ENCODE assay signal across 8 mouse cellular contexts in the genomic region with DNA sequence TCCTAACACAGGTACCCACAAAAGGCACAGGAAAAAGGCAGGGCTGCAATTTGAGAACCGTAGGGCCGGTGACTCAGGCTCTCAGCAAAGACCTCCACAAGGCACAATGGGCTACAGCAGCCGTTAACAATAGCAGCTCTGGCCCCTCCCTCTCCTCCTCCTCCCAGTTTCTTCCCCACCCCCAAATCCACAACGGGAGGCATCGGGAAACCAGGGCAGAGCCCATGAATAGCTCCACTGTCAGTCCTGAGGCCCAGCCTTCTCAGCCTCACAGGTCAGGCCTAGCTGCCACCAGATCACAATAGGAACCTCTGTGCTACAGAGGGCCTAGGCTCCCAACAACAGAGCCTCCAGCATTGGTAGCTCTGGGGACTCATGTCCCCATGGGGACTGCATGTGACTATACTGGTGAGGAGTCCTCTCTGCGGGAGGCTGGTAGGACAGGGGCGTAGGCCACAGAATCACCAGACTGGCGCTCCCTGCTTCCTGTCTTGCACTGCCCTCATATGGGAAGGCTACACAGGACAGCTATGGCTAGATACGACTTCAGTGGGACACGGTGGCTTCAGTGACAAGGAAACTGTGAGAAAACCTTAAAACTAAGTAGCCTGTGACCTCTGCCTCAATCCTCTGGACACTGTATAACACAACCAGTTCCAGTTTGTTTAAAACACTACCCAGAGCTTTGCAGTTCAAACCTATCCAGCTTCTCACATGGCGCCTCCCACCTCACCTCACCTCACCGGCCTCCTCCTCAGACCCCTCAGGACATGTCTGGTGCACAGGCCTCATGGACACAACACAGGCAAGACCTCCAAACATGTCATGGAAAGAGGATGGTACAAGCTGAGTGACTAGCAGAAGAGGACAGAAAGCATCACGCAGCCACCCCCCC. TPM values are rescaled to one million over a fixed set of nuclear protein-coding genes. Genes with fewer than 3 reads are reported as not detected.
A peak's percentile ranks its signal among the peaks of the same experiment; 100 is the strongest.
DNase-seq lines count a peak whose midpoint lies in the region; ATAC-seq and TF ChIP-seq lines count a peak whose summit lies in the region.

No protein-coding gene starts in this region.

- H3K4me3 ChIP-seq in heart, embryonic 12.5 days, result no peak overlapping the region
- no peak overlapping the region for H3K4me3 ChIP-seq in lung, adult 2 months (replicated peaks; ENCODE audit: extremely low read depth, low read depth, low read length)
- H3K4me3 ChIP-seq in neural tube, embryonic 13.5 days, result peak overlapping the region; percentile 5; the same call in 1 of the 2 replicates

- WGBS in heart, embryonic 12.5 days, result 29% methylated on average over 13 of the region's 13 CpGs
- 29% methylated on average over 13 of the region's 13 CpGs for WGBS in lung, adult 2 months
- 19% methylated on average over 13 of the region's 13 CpGs for WGBS in neural tube, embryonic 13.5 days

- H3K27ac ChIP-seq in heart, embryonic 12.5 days (ENCODE audit: poor library complexity, severe bottlenecking), result peak overlapping the region; percentile 80
- H3K27ac ChIP-seq in neural tube, embryonic 13.5 days (replicated peaks), result peak overlapping the region; percentile 98

- peaks cover 71% of the 10 kb centered on the region for H3K4me1 ChIP-seq in heart, embryonic 12.5 days (replicated peaks)
- peaks cover 51% of the 10 kb centered on the region for H3K4me1 ChIP-seq in lung, adult 2 months (ENCODE audit: control insufficient read depth, insufficient read depth, low read length)
- peaks cover 91% of the 10 kb centered on the region for H3K4me1 ChIP-seq in neural tube, embryonic 13.5 days (replicated peaks)

- H3K9me3 ChIP-seq in heart, embryonic 12.5 days (replicated peaks), result no peaks in the 10 kb centered on the region
- H3K9me3 ChIP-seq in neural tube, embryonic 13.5 days, result no peaks in the 10 kb centered on the region

- peak; percentile 48; the same call in 1 of the 2 replicates for TF ChIP-seq POLR2A in lung, adult 2 months (IDR thresholded peaks at IDR 0.05; ENCODE audit: borderline replicate concordance, extremely low read depth, low read depth, low read length)

- peak; percentile 33; the same call in 1 of the 2 replicates for TF ChIP-seq CTCF in lung, adult 2 months (IDR thresholded peaks at IDR 0.05; ENCODE audit: insufficient read depth, low read length)

- peak overlapping the region; percentile 54 for H3K9ac ChIP-seq in heart, embryonic 12.5 days
- H3K9ac ChIP-seq in neural tube, embryonic 13.5 days, result peak overlapping the region; percentile 70

- peak overlapping the region; percentile 35 for H3K4me2 ChIP-seq in heart, embryonic 12.5 days
- H3K4me2 ChIP-seq in neural tube, embryonic 13.5 days, result peak overlapping the region; percentile 48

- no peaks in the 10 kb centered on the region for H3K36me3 ChIP-seq in heart, embryonic 12.5 days
- no peaks in the 10 kb centered on the region for H3K36me3 ChIP-seq in neural tube, embryonic 13.5 days

- peak; percentile 47 for DNase-seq in thymus, postnatal 4 days
- no peak for DNase-seq in thymus, postnatal 10 days (ENCODE audit: low spot score in 2 of 2)
- DNase-seq in embryo, embryonic 11.5 days (ENCODE audit: low read depth, low spot score), result peak; percentile 59
- DNase-seq in kidney, postnatal 10 days, result peak; percentile 65
- no peak for DNase-seq in lung, adult 2 months

- H3K27me3 ChIP-seq in heart, embryonic 12.5 days (replicated peaks), result no peaks in the 10 kb centered on the region
- H3K27me3 ChIP-seq in neural tube, embryonic 13.5 days, result no peaks in the 10 kb centered on the region

- ATAC-seq in heart, embryonic 12.5 days (ENCODE audit: insufficient number of reproducible peaks, low FRiP score), result peak; percentile 73
- peak; percentile 80 for ATAC-seq in neural tube, embryonic 13.5 days (ENCODE audit: low read depth)
- no peak for ATAC-seq in erythroblast, adult 5-6 weeks (replicated peaks; ENCODE audit: low FRiP score, poor library complexity, severe bottlenecking)

RNA-seq across cellular contexts. Expression of a gene that starts 10.1 kb away (rescaled TPM):
- polyA plus RNA-seq in heart, embryonic 12.5 days (2016; fragmentation: Nextera tagmentation; extraction: Ambion mirVana), result 43.2 and 46.7 TPM in 2 replicates
- 82.2 and 94.2 TPM in 2 replicates for polyA plus RNA-seq in lung, adult 2 months (2012; rRNA removed)
- polyA plus RNA-seq in neural tube, embryonic 13.5 days (2015; fragmentation: Nextera tagmentation; extraction: Ambion mirVana), result 78.5 and 87.4 TPM in 2 replicates
- 4.0 and 7.3 TPM in 2 replicates for total RNA-seq in erythroblast, adult 5-6 weeks (2015; ENCODE audit: low replicate concordance)
- 8.2 and 9.4 TPM in 2 replicates for total RNA-seq in erythroblast, adult 5-6 weeks (2017; ENCODE audit: low replicate concordance)

RNA-seq across cellular contexts. Expression of a gene that starts 57.1 kb away (rescaled TPM):
- 58.7 and 59.1 TPM in 2 replicates for polyA plus RNA-seq in heart, embryonic 12.5 days (2016; fragmentation: Nextera tagmentation; extraction: Ambion mirVana)
- 12.6 and 12.8 TPM in 2 replicates for polyA plus RNA-seq in lung, adult 2 months (2012; rRNA removed)
- polyA plus RNA-seq in neural tube, embryonic 13.5 days (2015; fragmentation: Nextera tagmentation; extraction: Ambion mirVana), result 69.1 and 73.4 TPM in 2 replicates
- 1,227 and 1,297 TPM in 2 replicates for total RNA-seq in erythroblast, adult 5-6 weeks (2015; ENCODE audit: low replicate concordance)
- total RNA-seq in erythroblast, adult 5-6 weeks (2017; ENCODE audit: low replicate concordance), result 2,096 and 2,327 TPM in 2 replicates

Comparison
In these comparisons a context has a peak if more than half of its experiments do, and no peak if none do; other contexts are left out.
1. DNase-seq: peak in thymus, postnatal 4 days (single experiment), embryo, embryonic 11.5 days (single experiment) and kidney, postnatal 10 days (single experiment); none in thymus, postnatal 10 days (0 of 2) and lung, adult 2 months (single experiment).